Mouse (Mus musculus) forebrain, embryonic 12.5 days (tissue): ENCODE measurements around the gene Hexim1. TPM values are rescaled to one million over a fixed set of nuclear protein-coding genes. Genes with fewer than 3 reads are reported as not detected.
A peak's percentile ranks its signal among the peaks of the same experiment; 100 is the strongest.

Source experiments
- ATAC-seq: fragments of 200-750 bp; cut with Nextera tagmentation; 2 replicates; pipeline ENCODE4 v1.8.0; 2017; ENCODE audit warnings: moderate TSS enrichment; ENCODE audit not compliant: low FRiP score
- H3K27ac ChIP-seq: fragments of 300-500 bp; sonication (generic); 2 replicates; pipeline ENCODE4 v1.5.1; 2016; ENCODE audit warnings: mild to moderate bottlenecking
- H3K27me3 ChIP-seq: fragments of 300-500 bp; sonication (generic); 2 replicates; pipeline ENCODE4 v1.6.1; 2016; ENCODE audit warnings: mild to moderate bottlenecking
- H3K36me3 ChIP-seq: fragments of 300-500 bp; sonication (generic); replicated peaks from 2 replicates; pipeline ENCODE4 v1.6.1; 2016; ENCODE audit warnings: mild to moderate bottlenecking
- H3K4me1 ChIP-seq: fragments of 300-500 bp; sonication (generic); 2 replicates; pipeline ENCODE4 v1.6.1; 2016
- H3K4me2 ChIP-seq: fragments of 300-500 bp; sonication (generic); 2 replicates; pipeline ENCODE4 v1.6.1; 2016; ENCODE audit warnings: mild to moderate bottlenecking, moderate library complexity
- H3K4me3 ChIP-seq: fragments of 300-500 bp; sonication (generic); replicated peaks from 2 replicates; pipeline ENCODE4 v1.5.1; 2016; ENCODE audit warnings: mild to moderate bottlenecking
- H3K9ac ChIP-seq: fragments of 300-500 bp; sonication (generic); 2 replicates; pipeline ENCODE4 v1.6.1; 2016; ENCODE audit warnings: mild to moderate bottlenecking
- H3K9me3 ChIP-seq: fragments of 300-500 bp; sonication (generic); 2 replicates; pipeline ENCODE4 v1.6.1; 2016
- WGBS: fragments of 180-500 bp; shearing (Covaris S2); methylation state at CpG from one replicate; pipeline ENCODE4 v1.1.7; 2016; 5-methylcytosine and 5-hydroxymethylcytosine counted together
- polyA plus RNA-seq: library from polyadenylated mRNA; unstranded; fragments of >200 nt; fragmentation: Nextera tagmentation; extraction: Ambion mirVana; gene quantifications from 2 replicates; pipeline ENCODE4 v1.2.1, GENCODE M21; 2016

Hexim1 gene
- polyA plus RNA-seq, 1 experiment from 2014 or later, result 3.4 TPM

GRCm38 (mm10) chr11:103147766-103148165 lies 31.7 kb downstream of the Hexim1 start:
- H3K9ac ChIP-seq, result no peak overlapping the region
- no peaks in the 10 kb centered on the region for H3K27me3 ChIP-seq
- ATAC-seq, result no peak
- no peaks in the 10 kb centered on the region for H3K36me3 ChIP-seq
- no peak overlapping the region for H3K4me2 ChIP-seq
- WGBS, result 70% methylated on average over 4 of the region's 4 CpGs
- H3K27ac ChIP-seq, result no peak overlapping the region
- no peak overlapping the region for H3K4me3 ChIP-seq
- H3K4me1 ChIP-seq, result peaks cover 12% of the 10 kb centered on the region
- H3K9me3 ChIP-seq, result no peaks in the 10 kb centered on the region

- Histone ChIP-seq H3K27ac (no peak overlapping the region), H3K9me3 (no peaks in the 10 kb centered on the region), H3K4me1 (peaks cover 3% of the 10 kb centered on the region; the same call in 1 of the 2 replicates), H3K4me2 (no peak overlapping the region), H3K9ac (no peak overlapping the region), H3K4me3 (no peak overlapping the region), H3K36me3 (no peaks in the 10 kb centered on the region), H3K27me3 (no peaks in the 10 kb centered on the region)
- WGBS, result 92% methylated on average over 4 of the region's 4 CpGs
- ATAC-seq, result no peak
These were observed 33.7 kb downstream of the Hexim1 start for GRCm38 (mm10) chr11:103149771-103150170.

GRCm38 (mm10) chr11:103158621-103159478 lies 42.8 kb downstream of the Hexim1 start:
- Histone ChIP-seq H3K4me1 (peaks cover 8% of the 10 kb centered on the region), H3K9ac (0 out of 2 replicates have a peak overlapping the region, but pooled peaks have one; percentile 25), H3K4me2 (peak overlapping the region; percentile 48), H3K27ac (no peak overlapping the region), H3K36me3 (no peaks in the 10 kb centered on the region), H3K4me3 (peak overlapping the region; percentile 20), H3K9me3 (no peaks in the 10 kb centered on the region), H3K27me3 (no peaks in the 10 kb centered on the region)
- under 1% methylated on average over 25 of the region's 25 CpGs for WGBS
- peak; percentile 87 for ATAC-seq

DNA sequence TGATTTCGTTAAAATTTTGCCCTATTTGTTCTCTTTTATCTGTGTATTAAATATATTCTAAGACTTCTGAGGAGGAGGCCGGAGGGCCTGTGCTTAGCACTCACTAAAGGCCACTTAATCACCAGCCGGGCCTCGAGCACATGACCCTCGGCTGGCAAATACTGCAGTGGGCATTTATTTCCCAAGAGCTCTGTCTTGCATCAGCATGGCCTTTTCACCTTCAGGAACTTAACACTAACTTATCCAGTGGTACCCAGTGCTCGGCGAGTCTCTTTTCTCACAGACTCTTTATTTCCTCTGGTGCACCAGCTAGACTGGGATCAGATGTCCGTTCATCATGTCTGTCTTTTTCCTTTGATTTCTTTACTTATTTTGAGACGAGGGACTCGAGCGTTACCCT lies 44.7 kb downstream of the Hexim1 start:
- no peak for ATAC-seq
- H3K27ac ChIP-seq, result no peak overlapping the region
- H3K36me3 ChIP-seq, result no peaks in the 10 kb centered on the region
- no peak overlapping the region for H3K9ac ChIP-seq
- peaks cover 8% of the 10 kb centered on the region for H3K4me1 ChIP-seq
- H3K4me3 ChIP-seq, result no peak overlapping the region
- no peaks in the 10 kb centered on the region for H3K9me3 ChIP-seq
- 91% methylated on average over 11 of the region's 11 CpGs for WGBS
- H3K27me3 ChIP-seq, result no peaks in the 10 kb centered on the region
- H3K4me2 ChIP-seq, result no peak overlapping the region

GRCm38 (mm10) chr11:103161449-103161848 lies 45.4 kb downstream of the Hexim1 start:
- Histone ChIP-seq H3K4me3 (no peak overlapping the region), H3K4me1 (peaks cover 8% of the 10 kb centered on the region), H3K9ac (no peak overlapping the region), H3K9me3 (no peaks in the 10 kb centered on the region), H3K36me3 (no peaks in the 10 kb centered on the region), H3K27ac (no peak overlapping the region), H3K27me3 (no peaks in the 10 kb centered on the region), H3K4me2 (no peak overlapping the region)
- no peak for ATAC-seq
- WGBS, result 66% methylated on average over 6 of the region's 7 CpGs

- 92% methylated on average over 5 of the region's 5 CpGs for WGBS
- Histone ChIP-seq H3K9ac (no peak overlapping the region), H3K4me1 (peaks cover 8% of the 10 kb centered on the region), H3K9me3 (no peaks in the 10 kb centered on the region), H3K36me3 (no peaks in the 10 kb centered on the region), H3K27me3 (no peaks in the 10 kb centered on the region), H3K4me3 (no peak overlapping the region), H3K4me2 (no peak overlapping the region), H3K27ac (no peak overlapping the region)
- ATAC-seq, result no peak
These were observed 46.1 kb downstream of the Hexim1 start for GRCm38 (mm10) chr11:103162132-103162531.

- Histone ChIP-seq H3K4me3 (no peak overlapping the region), H3K9ac (no peak overlapping the region), H3K36me3 (no peaks in the 10 kb centered on the region), H3K9me3 (no peaks in the 10 kb centered on the region), H3K27me3 (peaks cover 22% of the 10 kb centered on the region), H3K4me2 (no peak overlapping the region), H3K27ac (no peak overlapping the region), H3K4me1 (no peaks in the 10 kb centered on the region; the same call in 1 of the 2 replicates)
- ATAC-seq, result no peak
- 41% methylated on average over 10 of the region's 10 CpGs for WGBS
These were observed 48.4 kb downstream of the Hexim1 start for GRCm38 (mm10) chr11:103164391-103164790.

GRCm38 (mm10) chr11:103168690-103169390 lies 52.8 kb downstream of the Hexim1 start:
- H3K4me1 ChIP-seq, result peaks cover 11% of the 10 kb centered on the region
- no peaks in the 10 kb centered on the region for H3K36me3 ChIP-seq
- no peak overlapping the region for H3K27ac ChIP-seq
- H3K9me3 ChIP-seq, result no peaks in the 10 kb centered on the region
- H3K9ac ChIP-seq, result no peak overlapping the region
- H3K4me2 ChIP-seq, result no peak overlapping the region
- no peak for ATAC-seq
- WGBS, result 28% methylated on average over 9 of the region's 9 CpGs
- H3K27me3 ChIP-seq, result peaks cover 67% of the 10 kb centered on the region
- no peak overlapping the region for H3K4me3 ChIP-seq

Other genes starting within 250 kb of the Hexim1 start
- 274 and 279 TPM in 2 replicates for gene Eftud2, start 235.2 kb upstream of the Hexim1 start, polyA plus RNA-seq
- gene Ccdc103, start 235.0 kb upstream of the Hexim1 start, polyA plus RNA-seq, result 1.7 and 2.4 TPM in 2 replicates
- not detected in 2 replicates for gene Fam187a, start 231.1 kb upstream of the Hexim1 start, polyA plus RNA-seq
- gene Gfap, start 215.3 kb upstream of the Hexim1 start, polyA plus RNA-seq, result 0.09 TPM in 1 of 2 replicates, not detected in the other
- 10.8 and 13.0 TPM in 2 replicates for gene Kif18b, start 191.1 kb upstream of the Hexim1 start, polyA plus RNA-seq
- gene C1ql1, start 169.5 kb upstream of the Hexim1 start, polyA plus RNA-seq, result 3.7 and 4.0 TPM in 2 replicates
- gene Nmt1, start 88.0 kb upstream of the Hexim1 start, polyA plus RNA-seq, result 49.0 and 56.2 TPM in 2 replicates
- gene Dcakd, start 87.9 kb upstream of the Hexim1 start, polyA plus RNA-seq, result 190 and 210 TPM in 2 replicates
- 1.4 and 1.5 TPM in 2 replicates for gene Plcd3, start 14.6 kb upstream of the Hexim1 start, polyA plus RNA-seq
- gene Acbd4, start 14.5 kb upstream of the Hexim1 start, polyA plus RNA-seq, result 5.7 and 7.1 TPM in 2 replicates
- gene Hexim2, start 16.2 kb downstream of the Hexim1 start, polyA plus RNA-seq, result 10.1 and 11.8 TPM in 2 replicates
- 1.1 TPM in 2 replicates for gene Fmnl1, start 54.9 kb downstream of the Hexim1 start, polyA plus RNA-seq
- gene 1700023F06Rik, start 92.3 kb downstream of the Hexim1 start, polyA plus RNA-seq, result 0.33 and 0.64 TPM in 2 replicates
- not detected in 2 replicates for gene Spata32, start 102.2 kb downstream of the Hexim1 start, polyA plus RNA-seq
- 4.6 and 4.7 TPM in 2 replicates for gene Map3k14, start 151.2 kb downstream of the Hexim1 start, polyA plus RNA-seq
- 3.2 and 3.7 TPM in 2 replicates for gene Arhgap27, start 247.5 kb downstream of the Hexim1 start, polyA plus RNA-seq